Mouse (Mus musculus) erythroid progenitor cell, adult 5-6 weeks (primary cell): ENCODE measurements around the gene Becn1. TPM values are rescaled to one million over a fixed set of nuclear protein-coding genes. Genes with fewer than 3 reads are reported as not detected.

Experiments used
- ATAC-seq: replicated peaks from 2 replicates; pipeline ENCODE4 v1.8.0; 2016; ENCODE audit warnings: moderate number of reproducible peaks, mild to moderate bottlenecking, moderate TSS enrichment, inconsistent platforms; ENCODE audit not compliant: poor library complexity, low FRiP score, severe bottlenecking
- total RNA-seq, 2 experiments: library from RNA; stranded (forward) in 1 of 2; stranded (reverse) in 1 of 2; fragments of 150-400 nt in 1 of 2; fragments of 186-747, 209-891 nt in 1 of 2; gene quantifications; 2 replicates each; pipeline versions ENCODE4 v1.2.3 to v1.2.4; 2015 to 2017; ENCODE audit warnings: low replicate concordance in 2 of 2

The Becn1 gene
- total RNA-seq, 2 experiments from 2014 or later, result 72.5 to 273 TPM

DNA sequence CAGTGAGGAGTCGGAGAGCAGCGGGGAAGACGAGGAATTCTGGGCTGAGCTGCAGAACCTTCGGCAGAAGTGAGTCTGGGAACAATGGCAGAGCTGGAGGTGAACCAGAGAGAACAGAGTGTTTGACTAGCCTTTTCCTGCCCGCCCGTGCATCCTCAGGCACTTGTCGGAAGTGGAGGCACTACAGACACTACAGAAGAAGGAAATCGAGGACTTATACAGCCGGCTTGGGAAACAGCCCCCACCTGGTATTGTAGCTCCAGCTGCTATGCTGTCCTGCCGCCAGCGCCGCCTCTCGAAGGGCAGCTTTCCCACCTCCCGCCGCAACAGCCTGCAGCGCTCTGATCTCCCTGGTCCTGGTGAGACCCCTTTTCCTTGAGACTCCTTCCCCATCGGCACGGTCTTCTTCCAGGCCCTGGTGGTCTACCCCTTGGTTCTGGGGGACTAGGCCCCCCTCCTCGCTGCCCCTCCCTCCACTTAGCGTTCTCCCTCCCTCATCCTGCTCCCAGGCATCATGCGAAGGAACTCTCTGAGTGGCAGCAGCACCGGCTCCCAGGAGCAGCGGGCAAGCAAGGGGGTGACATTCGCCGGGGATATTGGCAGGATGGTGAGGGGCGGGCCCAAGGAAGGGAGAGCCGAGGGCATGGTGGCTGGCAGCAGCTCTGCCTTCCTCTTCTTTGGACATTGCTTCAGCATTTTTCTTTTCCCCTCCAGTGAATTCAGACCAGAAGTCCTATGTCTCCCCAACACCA is 25.6 kb downstream of the Becn1 start:
- ATAC-seq, result no peak

DNA sequence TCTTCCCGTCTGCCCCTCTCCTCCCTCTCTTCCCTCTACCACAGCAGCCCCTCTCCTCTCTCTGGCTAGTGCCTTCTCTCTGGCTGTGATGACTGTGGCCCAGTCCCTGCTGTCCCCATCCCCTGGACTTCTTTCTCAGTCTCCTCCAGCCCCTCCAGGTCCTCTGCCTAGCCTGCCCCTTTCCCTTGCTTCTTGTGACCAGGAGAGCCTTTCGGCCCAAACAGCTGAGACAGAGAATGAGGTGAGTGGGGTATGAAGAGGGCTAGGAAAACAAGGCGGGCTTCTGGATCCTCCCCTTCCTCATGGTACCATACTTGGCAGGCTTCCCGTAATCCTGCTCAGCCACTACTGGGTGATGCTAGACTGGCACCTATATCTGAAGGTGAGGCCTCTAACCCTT is 26.8 kb downstream of the Becn1 start:
- ATAC-seq, result no peak

DNA sequence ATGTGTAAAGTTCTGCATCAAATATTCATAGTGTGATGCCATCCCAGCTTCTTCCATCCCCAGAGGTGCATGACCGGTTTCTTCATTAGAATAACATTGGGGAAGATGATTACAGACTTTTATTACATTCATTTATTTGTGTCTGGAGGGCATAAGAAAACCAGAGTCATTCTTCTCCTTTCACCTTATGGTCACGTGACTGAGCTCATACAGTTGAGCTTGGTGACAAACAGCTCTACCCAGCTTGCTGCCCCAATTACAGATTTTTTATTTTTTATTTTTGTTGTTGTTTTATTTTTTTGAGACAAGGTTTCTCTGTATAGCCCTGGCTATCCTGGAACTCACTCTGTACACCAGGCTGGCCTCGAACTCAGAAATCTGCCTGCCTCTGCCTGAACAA is 29.6 kb downstream of the Becn1 start:
- ATAC-seq, result no peak

DNA sequence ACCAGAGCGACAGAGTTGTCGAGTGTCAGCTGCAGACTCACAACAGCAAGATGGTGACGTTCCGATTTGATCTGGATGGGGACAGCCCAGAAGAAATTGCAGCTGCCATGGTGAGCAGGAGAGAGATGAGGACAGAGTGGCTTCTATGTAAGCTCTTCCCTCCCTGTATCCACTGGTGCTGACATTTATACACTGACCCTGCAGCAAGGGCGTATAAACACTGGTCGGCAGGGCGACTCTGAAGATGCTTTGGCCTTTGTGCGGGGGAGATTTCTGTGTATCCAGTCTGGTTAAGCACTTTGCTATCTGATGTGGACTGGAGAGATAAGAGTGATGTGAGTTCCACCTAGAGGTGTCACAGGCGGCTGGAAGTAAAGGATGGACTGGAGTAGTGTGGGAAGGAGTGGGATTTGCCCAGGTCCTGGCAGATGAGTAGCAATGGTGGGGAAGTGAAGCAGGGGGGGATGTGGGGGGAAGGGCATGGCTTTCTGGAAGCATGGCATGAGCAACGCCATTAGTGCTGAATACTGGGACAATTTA is 32.4 kb downstream of the Becn1 start:
- ATAC-seq, result no peak

DNA sequence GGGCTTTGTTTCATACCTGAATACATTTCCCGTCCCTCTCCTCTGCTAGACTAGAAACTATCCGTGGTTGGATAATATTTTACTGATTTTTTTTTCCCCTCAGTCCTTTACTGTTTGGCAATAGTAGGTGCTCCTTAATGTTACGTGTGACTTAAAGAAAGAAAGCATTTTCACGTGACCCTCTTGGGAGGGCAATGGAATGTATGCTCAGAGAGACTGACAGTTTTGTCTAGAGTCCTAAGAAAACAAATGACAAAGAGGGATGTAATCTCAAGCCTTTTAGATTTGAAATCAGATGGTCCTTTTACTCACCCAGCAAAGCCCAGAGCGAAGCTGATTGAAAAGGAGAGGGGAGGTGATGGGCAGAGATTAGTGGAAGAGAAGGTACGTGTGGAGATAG is 36.2 kb downstream of the Becn1 start:
- ATAC-seq, result no peak

DNA sequence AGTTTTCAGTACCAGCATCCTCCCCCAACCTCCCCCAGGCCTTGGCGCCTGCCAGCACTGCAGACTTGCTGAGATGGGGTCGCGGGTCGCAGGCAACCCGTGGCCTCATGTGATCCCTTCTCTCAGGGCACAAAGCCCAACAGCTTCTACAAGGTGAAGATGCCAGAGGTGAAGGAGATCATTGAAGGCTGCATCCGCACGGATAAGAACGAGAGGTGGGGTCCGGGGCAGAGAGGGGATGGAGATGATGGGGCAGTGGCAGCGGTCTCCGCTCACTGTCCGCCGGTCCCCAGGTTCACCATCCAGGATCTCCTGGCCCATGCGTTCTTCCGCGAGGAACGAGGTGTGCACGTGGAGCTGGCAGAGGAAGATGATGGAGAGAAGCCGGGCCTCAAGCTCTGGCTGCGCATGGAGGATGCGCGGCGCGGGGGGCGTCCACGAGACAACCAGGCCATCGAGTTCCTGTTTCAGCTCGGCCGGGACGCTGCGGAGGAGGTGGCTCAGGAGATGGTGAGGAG is 37.1 kb downstream of the Becn1 start:
- no peak for ATAC-seq

DNA sequence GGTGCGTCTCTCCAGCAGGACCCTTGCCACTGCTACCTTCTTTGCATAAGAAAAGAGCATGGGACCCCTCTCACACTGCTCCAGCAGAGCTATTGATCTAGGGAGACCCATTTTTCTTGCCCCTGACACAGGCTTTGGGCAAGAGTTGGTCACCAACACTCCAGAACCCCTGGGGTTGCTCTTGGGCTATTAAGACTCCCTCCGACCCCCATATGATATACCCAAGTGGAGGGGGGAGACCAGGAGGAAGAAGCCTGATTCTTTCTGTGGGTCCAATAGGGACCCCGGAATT is 38.2 kb downstream of the Becn1 start:
- no peak for ATAC-seq

DNA sequence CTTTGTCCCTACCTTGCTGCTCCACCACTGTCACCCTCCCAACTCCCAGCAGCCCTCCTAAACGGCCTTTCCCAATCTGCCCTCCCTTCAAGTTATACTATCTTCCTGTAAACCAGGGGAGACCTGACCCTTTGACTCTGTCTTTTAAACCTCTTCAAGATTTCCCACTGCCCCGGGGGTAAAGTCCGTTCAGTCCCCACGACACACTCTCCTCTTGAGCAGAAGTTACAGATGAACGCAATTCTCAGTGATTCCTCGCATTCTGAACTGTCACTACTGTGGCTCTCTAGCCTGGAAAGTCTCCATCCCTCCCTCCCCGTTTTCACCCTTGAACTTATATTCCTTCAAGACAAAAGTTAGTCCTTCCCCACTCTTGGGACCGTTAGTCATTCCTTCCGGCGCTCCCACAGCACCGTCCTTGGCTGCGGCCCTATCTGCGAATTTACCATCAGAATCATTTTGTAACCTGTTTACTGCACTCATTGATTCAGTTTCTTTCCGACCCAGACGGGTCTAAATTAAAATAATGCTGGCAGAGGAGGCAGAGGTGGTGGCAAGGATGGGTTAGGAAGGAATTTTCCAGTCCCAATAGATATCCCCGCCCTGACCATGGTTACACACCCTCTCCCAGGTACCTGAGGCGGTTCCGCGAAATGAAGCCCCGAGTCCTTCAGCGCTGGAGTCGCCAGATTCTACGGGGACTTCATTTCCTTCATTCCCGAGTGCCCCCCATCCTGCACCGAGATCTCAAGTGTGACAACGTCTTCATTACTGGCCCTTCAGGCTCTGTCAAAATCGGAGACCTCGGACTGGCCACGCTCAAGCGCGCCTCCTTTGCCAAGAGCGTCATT is 38.7 kb downstream of the Becn1 start:
- ATAC-seq, result no peak

DNA sequence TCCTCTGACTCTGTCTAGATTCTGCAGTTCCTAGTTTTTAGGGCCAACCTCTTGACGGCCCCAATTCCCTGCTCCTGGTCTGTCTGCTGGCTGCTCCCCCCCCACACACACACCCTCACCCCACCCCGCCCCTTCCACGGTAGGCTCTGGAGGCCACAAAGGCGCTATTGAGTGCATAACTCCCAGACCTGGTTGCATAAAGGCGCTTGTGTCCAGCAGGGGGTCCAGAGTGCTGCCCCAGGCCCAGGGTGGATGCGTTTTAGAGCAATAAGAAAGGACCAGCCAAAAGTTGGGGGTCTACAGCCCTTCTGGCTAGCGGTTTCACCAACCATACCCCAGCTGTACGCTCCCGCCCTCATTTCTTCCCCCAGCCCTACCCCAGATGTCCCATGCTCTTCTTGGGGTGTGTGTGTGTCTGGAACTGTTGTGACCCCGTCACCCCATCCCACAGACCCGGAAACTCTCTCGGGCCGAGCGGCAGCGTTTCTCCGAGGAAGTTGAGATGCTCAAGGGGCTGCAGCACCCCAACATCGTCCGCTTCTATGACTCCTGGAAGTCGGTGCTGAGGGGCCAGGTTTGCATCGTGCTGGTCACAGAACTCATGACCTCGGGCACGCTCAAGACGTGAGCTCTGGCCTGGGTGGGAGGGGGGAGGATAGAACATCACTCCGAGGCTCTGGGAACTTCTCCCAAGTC is 39.7 kb downstream of the Becn1 start:
- ATAC-seq, result no peak

DNA sequence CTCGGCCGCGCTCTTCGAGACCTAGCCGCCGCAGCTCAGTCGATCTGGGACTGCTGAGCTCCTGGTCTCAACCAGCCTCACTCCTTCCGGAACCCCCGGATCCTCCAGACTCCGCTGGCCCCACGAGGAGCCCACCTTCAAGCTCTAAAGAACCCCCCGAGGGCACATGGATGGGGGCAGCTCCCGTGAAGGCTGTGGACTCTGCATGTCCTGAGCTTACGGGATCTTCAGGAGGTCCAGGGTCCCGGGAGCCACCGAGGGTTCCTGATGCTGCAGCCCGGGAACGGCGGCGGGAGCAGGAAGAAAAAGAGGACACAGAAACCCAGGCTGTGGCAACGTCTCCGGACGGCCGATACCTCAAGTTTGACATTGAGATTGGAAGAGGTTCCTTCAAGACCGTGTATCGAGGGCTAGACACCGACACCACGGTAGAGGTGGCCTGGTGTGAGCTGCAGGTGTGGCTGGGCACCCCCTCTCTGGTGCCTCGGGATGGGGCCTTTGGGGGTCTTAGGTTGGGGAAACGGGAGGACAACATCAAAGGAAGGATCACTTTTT is 41.2 kb downstream of the Becn1 start:
- ATAC-seq, result peak; percentile 21; the same call in 1 of the 2 replicates

DNA sequence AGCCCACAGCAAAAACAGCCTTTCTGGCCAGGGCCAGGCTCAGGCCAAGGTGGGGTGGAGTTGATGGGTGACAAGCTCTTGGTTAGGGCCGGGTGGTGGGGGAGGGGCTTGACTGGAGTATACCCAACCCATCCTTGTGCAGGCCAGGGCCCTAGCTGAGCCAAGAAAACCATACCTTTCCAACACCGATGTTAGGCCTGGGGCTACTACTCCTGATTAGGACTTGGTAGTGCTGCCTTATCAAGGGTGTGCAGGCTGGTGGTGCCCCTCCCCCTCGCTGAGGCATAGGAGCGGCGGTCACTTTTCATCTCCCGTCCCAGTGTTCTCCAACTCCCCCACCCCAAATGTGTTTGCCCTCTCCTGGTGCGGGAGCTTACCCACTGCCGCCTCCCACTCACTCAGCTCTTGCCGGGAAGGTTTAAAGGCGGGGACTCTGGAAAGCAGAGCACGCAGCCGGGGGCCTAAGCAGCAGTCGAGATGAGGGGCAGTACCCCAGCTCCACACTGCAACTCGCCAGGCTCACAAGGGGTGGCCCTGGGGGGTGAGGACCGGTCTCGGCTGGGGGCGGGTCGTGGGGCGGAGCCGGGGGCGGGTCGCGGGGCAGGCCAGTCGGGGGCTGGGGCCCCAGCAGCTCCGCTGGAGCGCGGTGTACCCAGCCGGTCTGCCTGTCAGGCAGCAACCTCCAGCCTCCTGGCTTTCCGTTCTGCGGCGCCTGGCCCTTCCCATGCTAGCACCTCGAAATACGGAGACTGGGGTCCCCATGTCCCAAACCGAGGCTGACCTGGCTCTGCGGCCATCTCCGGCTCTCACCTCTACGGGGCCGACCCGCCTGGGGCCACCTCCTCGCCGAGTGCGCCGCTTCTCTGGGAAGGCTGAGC is 41.9 kb downstream of the Becn1 start, which contains the start of gene Wnk4:
Gene Wnk4 (plus strand): TSS at position 620 of the 878 bp plus-strand sequence.
- ATAC-seq, result peak; percentile 91

DNA sequence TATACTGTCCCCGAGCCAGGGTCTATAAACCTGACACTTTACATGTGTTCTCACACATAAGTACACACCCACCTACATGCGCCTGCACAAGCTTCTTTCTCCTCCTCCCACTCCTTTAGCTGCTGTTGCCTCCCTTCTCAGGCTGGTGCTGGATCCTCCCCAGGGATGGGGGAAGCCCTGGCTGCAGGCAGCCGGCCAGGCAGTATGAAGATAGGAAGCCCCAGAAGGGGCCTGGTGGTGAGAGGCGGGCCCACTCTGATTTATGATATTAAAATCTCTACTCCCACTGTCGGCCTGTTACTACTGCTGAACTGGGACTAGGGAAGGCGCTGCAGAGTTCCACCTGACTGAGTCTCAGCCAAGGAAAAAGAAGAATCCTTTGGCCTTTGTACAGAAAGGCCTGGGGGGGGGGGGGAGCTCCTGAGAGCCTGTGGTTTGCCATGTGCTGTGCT is 42.8 kb downstream of the Becn1 start:
- no peak for ATAC-seq

DNA sequence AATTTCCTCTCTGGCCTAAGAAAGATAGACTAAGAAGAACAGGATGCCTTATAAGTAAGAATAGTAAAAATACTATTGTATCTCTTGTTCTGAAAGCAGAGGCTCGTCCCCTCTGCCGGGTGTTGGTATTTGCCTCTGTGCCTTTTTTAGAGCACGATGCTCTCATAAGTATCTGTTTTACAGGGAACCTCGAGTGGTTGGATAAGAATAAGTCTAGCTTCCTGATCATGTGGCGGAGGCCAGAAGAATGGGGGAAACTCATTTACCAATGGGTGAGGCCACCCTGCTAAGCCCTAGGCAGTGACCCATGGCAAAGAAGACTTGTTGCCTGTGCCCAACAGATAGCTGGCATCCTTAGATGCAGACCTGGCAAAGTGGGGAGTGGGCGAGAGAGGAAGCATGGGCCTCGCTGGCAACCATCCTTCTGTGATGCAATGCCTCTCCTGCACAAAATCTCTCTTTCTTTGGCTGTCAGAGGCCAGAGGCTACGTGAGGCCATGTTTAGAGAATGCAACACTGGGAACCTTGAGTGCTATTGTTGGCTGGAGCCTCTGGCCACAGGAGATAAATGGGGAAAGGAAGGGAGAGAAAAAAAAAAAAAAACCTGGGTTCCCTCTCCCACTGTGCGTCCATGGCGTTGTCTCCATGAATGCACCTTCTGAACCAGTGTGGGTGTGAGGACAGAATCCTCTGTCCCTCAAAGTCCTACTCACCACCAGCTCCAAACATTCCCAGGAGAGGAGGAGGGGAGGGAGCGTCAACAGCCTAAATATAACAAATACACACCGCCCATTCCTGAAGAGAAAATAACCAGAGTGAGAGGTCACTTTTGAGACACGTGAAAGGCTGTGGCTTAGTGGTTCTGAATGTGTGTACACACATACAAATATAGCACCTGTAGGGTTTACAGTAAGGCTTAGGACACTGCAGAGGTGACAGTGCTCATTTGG is 46.0 kb downstream of the Becn1 start:
- no peak for ATAC-seq

DNA sequence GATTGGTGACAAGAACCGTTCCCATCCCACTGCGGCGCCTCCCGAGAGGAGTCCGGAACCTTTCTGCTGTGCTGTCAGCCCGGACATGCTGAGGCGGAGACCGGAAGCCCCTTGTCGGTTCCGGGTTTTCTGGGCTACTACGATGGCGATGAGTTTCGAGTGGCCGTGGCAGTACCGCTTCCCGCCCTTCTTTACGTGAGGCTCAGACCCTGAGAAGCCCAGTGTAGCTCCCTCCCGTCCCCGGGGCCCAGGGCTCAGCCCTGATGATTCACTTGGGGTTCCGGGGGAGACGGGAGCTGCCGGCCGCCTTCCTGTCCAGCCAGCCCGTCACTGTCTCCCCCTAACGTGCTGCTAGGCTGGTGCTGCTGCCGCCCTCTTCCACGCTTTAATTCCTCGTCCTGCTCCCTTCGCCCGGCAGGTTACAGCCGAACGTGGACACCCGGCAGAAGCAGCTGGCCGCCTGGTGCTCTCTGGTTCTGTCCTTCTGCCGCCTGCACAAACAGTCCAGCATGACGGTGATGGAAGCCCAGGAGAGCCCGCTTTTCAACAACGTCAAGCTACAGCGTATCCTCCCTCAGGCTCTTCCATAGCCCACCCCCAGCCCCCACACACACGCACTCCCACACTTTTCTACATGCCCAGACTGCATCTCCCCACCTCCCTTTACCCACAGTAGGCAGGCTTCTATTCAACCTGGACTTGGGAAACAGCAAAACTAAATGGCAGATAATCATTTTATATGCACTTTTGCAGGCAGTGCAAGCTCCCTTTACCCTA is 48.3 kb downstream of the Becn1 start, which contains the start of gene Vps25:
Gene Vps25 (plus strand): TSS at position 95 of the 777 bp plus-strand sequence.
- ATAC-seq, result peak; percentile 95

DNA sequence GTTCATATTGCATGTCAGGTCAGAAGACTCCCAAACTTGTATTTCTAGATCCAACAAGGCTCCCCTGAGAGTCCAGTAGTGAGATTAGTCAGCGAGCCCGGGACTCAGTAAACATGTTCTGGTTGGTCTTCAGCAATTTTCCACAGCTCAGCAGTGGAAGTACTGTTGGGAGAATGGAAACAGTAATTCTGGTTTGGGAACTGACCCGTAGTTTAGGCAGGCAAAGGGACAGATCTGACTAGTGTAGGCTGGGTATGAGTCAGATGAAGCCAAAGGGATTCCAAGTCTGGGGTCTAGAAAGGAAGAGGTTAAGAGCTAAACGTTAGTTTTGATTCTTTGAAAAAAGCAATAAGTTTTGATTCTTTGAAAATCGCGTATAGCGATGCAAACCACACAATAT is 49.1 kb downstream of the Becn1 start:
- ATAC-seq, result 0 out of 2 replicates have a peak, but pooled peaks have one; percentile 23

DNA sequence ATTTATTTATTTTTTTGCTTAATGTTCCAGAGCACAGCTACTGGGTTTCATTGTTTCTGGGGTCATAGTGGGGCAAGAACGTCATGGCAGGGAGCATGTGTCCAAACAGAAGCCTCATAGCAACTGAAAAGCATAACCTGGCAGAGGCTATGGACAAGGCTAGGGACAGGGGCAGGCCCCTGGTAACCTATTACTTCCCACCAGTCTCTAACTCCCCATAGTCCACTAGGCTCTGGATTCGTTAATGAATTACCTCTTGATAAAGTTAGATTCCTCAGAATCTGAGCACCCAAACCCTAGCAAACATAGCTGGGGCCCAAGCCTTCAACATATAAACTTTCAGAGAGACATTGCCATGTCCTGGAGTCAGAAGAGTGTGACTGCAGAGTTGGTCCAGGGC is 51.1 kb downstream of the Becn1 start:
- ATAC-seq, result no peak
